Mouse (Mus musculus) brain, embryonic 14.5 days (tissue): ENCODE data around the gene Pus3.

Experiments used
- CTCF ChIP-seq: fragments of 200-500 bp; IDR thresholded peaks from 2 replicates; pipeline ENCODE4 v1.5.1; 2012; ENCODE audit warnings: inconsistent platforms, mild to moderate bottlenecking, moderate library complexity, borderline replicate concordance; ENCODE audit not compliant: insufficient read depth, insufficient read length; ENCODE audit errors: extremely low read depth
- POLR2A ChIP-seq: fragments of 200-500 bp; IDR thresholded peaks from 2 replicates; pipeline ENCODE4 v1.6.1; 2012; ENCODE audit warnings: mild to moderate bottlenecking, inconsistent platforms, borderline replicate concordance; ENCODE audit not compliant: poor library complexity, insufficient read depth, insufficient read length, severe bottlenecking; ENCODE audit errors: extremely low read depth

- no peak for TF ChIP-seq CTCF
- no peak for TF ChIP-seq POLR2A
Measured at GRCm38 (mm10) chr9:35570663-35571062, 12.3 kb downstream of the Pus3 start.
